Mouse (Mus musculus) neural tube, embryonic 14.5 days (tissue): Measurements from ENCODE around the gene Ank2. TPM values are rescaled to one million over a fixed set of nuclear protein-coding genes. Genes with fewer than 3 reads are reported as not detected.

Experiments
- ATAC-seq: fragments of 200-750 bp; cut with Nextera tagmentation; 2 replicates; pipeline ENCODE4 v1.8.0; 2017; ENCODE audit warnings: low read depth, mild to moderate bottlenecking, moderate TSS enrichment, moderate library complexity
- H3K27ac ChIP-seq: fragments of 300-500 bp; sonication (generic); 2 replicates; pipeline ENCODE4 v1.5.1; 2014; ENCODE audit warnings: low read depth, mild to moderate bottlenecking, control low read depth, low read length, moderate library complexity, mixed read lengths
- H3K27me3 ChIP-seq: fragments of 300-500 bp; sonication (generic); 2 replicates; pipeline ENCODE4 v1.6.1; 2014; ENCODE audit warnings: low read length; ENCODE audit not compliant: control insufficient read depth, insufficient read depth
- H3K36me3 ChIP-seq: fragments of 300-500 bp; sonication (generic); 2 replicates; pipeline ENCODE4 v1.6.1; 2014; ENCODE audit warnings: low read length, mixed read lengths; ENCODE audit not compliant: control insufficient read depth, insufficient read depth
- H3K4me1 ChIP-seq: fragments of 300-500 bp; sonication (generic); 2 replicates; pipeline ENCODE4 v1.6.1; 2014; ENCODE audit warnings: low read length; ENCODE audit not compliant: control insufficient read depth, insufficient read depth
- H3K4me2 ChIP-seq: fragments of 300-500 bp; sonication (generic); 2 replicates; pipeline ENCODE4 v1.6.1; 2014; ENCODE audit warnings: mild to moderate bottlenecking, low read depth, low read length, control low read depth
- H3K4me3 ChIP-seq: fragments of 300-500 bp; sonication (generic); 2 replicates; pipeline ENCODE4 v1.5.1; 2014; ENCODE audit warnings: low read depth, low read length, control low read depth, mixed read lengths
- H3K9ac ChIP-seq: fragments of 300-500 bp; sonication (generic); replicated peaks from 2 replicates; pipeline ENCODE4 v1.6.1; 2014; ENCODE audit warnings: low read depth, mild to moderate bottlenecking, control low read depth, low read length, mixed read lengths
- H3K9me3 ChIP-seq: fragments of 300-500 bp; sonication (generic); 2 replicates; pipeline ENCODE4 v1.6.1; 2016; ENCODE audit warnings: low read length; ENCODE audit not compliant: control insufficient read depth
- WGBS: fragments of 180-500 bp; shearing (Covaris S2); extraction: QIAGEN DNeasy Blood & Tissue Kit; methylation state at CpG from one replicate; pipeline ENCODE4 v1.1.7; 2014; 5-methylcytosine and 5-hydroxymethylcytosine counted together
- polyA plus RNA-seq: library from polyadenylated mRNA; unstranded; fragments of >200 nt; fragmentation: Nextera tagmentation; extraction: Ambion mirVana; gene quantifications from 2 replicates; pipeline ENCODE4 v1.2.1, GENCODE M21; 2014

Gene Ank2
- polyA plus RNA-seq, 1 experiment from 2014 or later = 231 TPM

DNA sequence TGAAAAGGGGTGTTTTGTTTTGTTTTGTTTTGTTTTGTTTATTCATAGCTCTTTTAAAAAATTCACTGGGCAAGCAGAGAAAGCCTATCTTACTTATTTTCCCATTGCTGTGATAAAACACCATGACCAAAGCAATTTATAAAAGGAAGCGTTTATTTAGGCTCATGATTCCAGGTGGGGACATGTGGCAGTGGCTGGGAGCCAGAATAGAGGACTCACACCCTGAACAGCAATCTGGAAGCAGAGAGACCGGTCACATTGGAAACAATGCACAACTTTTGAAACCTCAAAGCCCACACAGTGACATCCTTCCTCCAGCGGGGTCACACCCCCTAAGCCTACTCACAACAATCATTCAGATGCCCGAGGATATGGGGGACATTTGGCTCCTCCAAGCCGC, 285.6 kb downstream of the Ank2 start:
- Histone ChIP-seq H3K36me3 (no peaks in the 10 kb centered on the region), H3K4me2 (no peak overlapping the region), H3K27ac (no peak overlapping the region), H3K9ac (no peak overlapping the region), H3K4me1 (no peaks in the 10 kb centered on the region), H3K9me3 (no peaks in the 10 kb centered on the region), H3K27me3 (no peaks in the 10 kb centered on the region), H3K4me3 (no peak overlapping the region)
- no peak for ATAC-seq
- WGBS = 41% methylated on average over 5 of the region's 5 CpGs

DNA sequence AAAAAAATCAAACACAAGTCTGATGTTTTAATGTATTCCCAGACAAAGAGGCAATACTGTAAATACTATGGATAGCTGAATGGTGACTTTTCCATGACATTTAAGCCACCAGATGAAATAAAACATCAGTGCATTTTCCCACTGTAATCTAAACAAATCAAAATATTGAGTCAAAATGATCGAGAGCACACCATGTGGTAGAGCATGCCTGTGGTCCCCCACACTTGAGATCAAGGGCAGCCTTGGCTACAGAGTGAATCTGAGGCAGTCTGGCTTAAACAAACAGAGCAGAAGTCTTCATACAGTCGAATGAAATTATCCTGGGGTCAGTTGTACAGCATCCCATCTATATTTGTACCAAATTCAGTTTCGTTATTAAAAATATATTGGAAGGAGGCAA, 288.0 kb downstream of the Ank2 start:
- Histone ChIP-seq H3K36me3 (no peaks in the 10 kb centered on the region), H3K27ac (no peak overlapping the region), H3K9ac (no peak overlapping the region), H3K9me3 (no peaks in the 10 kb centered on the region), H3K27me3 (no peaks in the 10 kb centered on the region), H3K4me3 (no peak overlapping the region), H3K4me2 (no peak overlapping the region), H3K4me1 (no peaks in the 10 kb centered on the region)
- ATAC-seq = no peak
- 86% methylated on average over 3 of the region's 3 CpGs for whole genome bisulfite sequencing

DNA sequence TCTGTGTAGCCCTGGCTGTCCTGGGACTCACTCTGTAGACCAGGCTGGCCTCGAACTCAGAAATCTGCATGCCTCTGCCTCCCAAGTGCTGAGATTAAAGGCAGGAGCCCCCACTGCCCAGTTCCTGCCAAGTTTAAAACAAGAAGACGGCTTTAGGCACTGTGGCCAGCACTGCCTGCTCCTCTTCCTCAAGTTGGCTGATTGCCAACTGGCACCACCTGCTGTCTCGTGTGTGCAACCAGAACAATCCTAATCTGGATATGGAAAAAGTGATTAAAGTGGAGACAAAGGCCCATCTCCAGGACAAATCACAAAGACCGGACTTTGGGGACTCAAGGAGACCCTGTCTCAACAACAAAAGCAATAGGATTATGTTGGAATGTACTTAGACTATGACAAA, 288.6 kb downstream of the Ank2 start:
- 45% methylated on average over 4 of the region's 4 CpGs for WGBS

DNA sequence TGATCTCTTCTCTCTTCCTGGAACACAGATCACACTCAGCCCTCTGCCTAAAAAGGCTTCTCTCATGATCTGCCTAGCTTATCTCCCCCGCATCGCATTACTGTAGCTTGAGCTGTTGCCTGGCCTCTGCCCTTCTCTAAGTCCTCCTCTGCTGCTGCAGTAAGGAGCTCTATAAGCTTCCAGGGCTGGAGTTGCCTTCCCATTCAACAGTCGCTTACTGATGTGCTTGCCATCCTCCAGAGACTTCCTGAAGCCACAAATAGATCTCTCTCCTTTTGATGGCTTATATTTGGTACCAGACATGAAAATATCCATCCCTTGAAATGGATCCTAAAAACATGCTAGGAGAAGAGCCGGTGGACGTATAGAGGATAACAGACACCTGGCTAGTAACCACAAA, 290.3 kb downstream of the Ank2 start:
- Histone ChIP-seq H3K4me1 (no peaks in the 10 kb centered on the region), H3K27me3 (no peaks in the 10 kb centered on the region), H3K36me3 (no peaks in the 10 kb centered on the region), H3K9me3 (no peaks in the 10 kb centered on the region), H3K9ac (no peak overlapping the region), H3K4me2 (no peak overlapping the region), H3K27ac (no peak overlapping the region), H3K4me3 (no peak overlapping the region)
- 92% methylated on average over 5 of the region's 5 CpGs for WGBS
- no peak for ATAC-seq

More for the DNA sequence above, 288.6 kb downstream of the Ank2 start:
- no peak for ATAC-seq
- H3K36me3 ChIP-seq = no peaks in the 10 kb centered on the region
- no peaks in the 10 kb centered on the region for H3K27me3 ChIP-seq
- no peaks in the 10 kb centered on the region for H3K9me3 ChIP-seq
- no peak overlapping the region for H3K4me2 ChIP-seq
- H3K4me1 ChIP-seq = no peaks in the 10 kb centered on the region
- no peak overlapping the region for H3K4me3 ChIP-seq
- no peak overlapping the region for H3K27ac ChIP-seq
- no peak overlapping the region for H3K9ac ChIP-seq

DNA sequence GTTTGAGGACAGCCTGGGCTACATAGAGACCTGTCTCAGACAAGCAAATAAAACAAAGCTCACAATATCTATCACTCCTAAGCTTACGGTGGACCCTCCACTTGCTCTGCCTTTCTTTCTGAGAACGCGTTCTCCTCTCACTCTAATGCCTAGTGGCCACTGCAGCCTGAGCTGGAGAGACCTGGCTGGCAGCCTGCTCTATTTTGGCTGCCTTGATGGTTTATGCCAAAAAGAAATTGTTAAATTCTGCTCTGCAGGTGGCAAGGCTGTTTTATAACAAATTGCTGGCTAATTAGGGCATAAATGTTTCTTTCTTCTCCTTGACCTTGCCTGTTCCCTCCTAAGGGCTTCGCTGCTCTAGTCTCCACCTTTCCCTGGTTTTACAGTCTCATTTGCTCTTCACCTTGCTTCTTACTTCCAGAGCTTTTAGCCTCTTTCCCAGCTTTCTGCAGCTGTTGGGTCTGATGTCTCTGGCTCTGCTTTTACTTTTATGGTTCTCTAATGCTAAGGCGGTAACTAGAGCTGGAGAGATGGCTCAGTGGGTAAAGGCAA, 293.2 kb downstream of the Ank2 start:
- no peak overlapping the region for H3K4me2 ChIP-seq
- no peak overlapping the region for H3K4me3 ChIP-seq
- H3K36me3 ChIP-seq = no peaks in the 10 kb centered on the region
- 86% methylated on average over 5 of the region's 5 CpGs for WGBS
- H3K27ac ChIP-seq = no peak overlapping the region
- no peak overlapping the region for H3K9ac ChIP-seq
- no peaks in the 10 kb centered on the region for H3K4me1 ChIP-seq
- no peaks in the 10 kb centered on the region for H3K9me3 ChIP-seq
- no peak for ATAC-seq
- no peaks in the 10 kb centered on the region for H3K27me3 ChIP-seq

DNA sequence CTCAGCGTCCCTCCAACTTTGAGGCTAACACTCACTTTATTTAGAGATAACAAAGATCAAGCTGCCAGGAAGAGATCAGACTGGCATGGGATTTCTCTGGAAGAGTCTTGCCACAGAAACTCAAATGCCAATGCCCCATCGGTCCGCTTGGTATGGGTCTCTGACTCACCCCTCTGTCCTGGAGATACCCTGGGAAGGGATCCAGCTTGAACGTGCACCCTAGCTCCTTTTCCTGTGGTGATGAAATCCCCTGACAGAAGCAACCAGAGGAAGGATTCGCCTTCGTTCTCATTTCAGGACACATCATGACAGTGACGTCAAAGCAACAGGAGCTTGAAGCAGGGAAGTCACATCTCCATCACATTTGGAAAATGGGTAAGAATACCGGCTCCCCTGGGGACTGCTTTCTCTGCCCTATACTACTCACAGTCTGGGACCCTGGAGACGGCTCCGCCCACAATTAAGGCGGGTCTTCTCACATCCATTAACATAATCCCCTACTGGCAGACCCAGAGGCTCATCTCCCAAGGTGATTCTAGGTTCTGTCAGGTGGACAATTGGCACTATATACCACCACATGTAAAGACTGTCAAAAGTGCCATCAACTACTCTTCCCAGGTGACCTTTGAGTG, 296.6 kb downstream of the Ank2 start:
- H3K27ac ChIP-seq = no peak overlapping the region
- H3K4me1 ChIP-seq = no peaks in the 10 kb centered on the region
- no peaks in the 10 kb centered on the region for H3K9me3 ChIP-seq
- H3K36me3 ChIP-seq = no peaks in the 10 kb centered on the region
- H3K9ac ChIP-seq = no peak overlapping the region
- ATAC-seq = no peak
- WGBS = 44% methylated on average over 11 of the region's 11 CpGs
- H3K27me3 ChIP-seq = no peaks in the 10 kb centered on the region
- no peak overlapping the region for H3K4me2 ChIP-seq
- H3K4me3 ChIP-seq = no peak overlapping the region

DNA sequence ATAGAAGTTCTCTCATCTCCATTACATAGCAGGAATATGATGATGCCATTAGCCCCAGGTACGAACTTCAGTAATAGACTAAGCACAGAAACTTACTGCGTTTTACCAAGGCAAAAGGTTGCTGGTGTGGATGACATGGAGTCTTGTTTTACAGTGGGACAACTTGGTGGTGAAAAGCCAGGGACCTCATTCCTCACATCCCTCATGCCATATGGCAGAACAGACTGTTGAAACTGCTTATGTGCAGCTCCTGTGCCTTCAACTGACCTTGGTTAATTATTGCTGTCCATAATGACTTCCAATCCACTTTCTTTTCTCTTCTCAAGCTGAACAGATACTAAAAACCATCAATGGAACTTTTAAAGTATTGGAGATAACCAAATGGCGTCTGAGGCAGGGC, 298.4 kb downstream of the Ank2 start:
- Histone ChIP-seq H3K4me2 (no peak overlapping the region), H3K4me1 (no peaks in the 10 kb centered on the region), H3K27ac (no peak overlapping the region), H3K9ac (no peak overlapping the region), H3K36me3 (no peaks in the 10 kb centered on the region), H3K9me3 (no peaks in the 10 kb centered on the region), H3K27me3 (no peaks in the 10 kb centered on the region), H3K4me3 (no peak overlapping the region)
- ATAC-seq = no peak
- 67% methylated on average over 3 of the region's 3 CpGs for WGBS

DNA sequence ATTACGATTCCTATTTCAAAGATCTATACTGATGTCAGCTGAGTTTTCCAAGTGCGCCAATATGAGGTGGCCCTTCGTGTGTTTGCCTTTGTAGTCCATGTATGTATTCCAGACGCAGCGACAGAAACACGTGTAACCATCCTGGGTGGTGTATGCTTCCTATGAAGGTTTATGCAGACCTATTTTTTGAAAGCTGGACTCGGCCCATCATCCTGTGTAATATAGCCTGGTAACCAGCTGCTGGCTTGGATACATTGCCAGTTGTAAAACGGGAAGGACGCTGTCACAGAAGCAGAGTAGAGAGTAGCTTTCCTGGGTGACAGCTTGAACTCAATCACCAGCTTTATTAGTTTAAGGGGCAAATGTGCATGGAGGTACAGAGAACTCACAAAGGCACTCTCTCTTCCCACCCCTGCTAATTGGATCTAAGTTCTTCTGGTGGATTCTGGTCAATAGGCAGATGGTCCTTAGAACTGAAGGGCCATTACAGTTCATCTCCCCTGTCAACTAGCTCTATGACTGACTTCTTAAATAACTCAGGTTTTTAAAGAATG, 300.0 kb downstream of the Ank2 start:
- WGBS = 79% methylated on average over 9 of the region's 9 CpGs
- H3K4me2 ChIP-seq = no peak overlapping the region
- no peak overlapping the region for H3K4me3 ChIP-seq
- H3K9ac ChIP-seq = no peak overlapping the region
- H3K9me3 ChIP-seq = no peaks in the 10 kb centered on the region
- H3K27ac ChIP-seq = 0 out of 2 replicates have a peak overlapping the region, but pooled peaks have one; percentile 28
- no peaks in the 10 kb centered on the region for H3K4me1 ChIP-seq
- ATAC-seq = no peak
- H3K36me3 ChIP-seq = no peaks in the 10 kb centered on the region
- no peaks in the 10 kb centered on the region for H3K27me3 ChIP-seq

DNA sequence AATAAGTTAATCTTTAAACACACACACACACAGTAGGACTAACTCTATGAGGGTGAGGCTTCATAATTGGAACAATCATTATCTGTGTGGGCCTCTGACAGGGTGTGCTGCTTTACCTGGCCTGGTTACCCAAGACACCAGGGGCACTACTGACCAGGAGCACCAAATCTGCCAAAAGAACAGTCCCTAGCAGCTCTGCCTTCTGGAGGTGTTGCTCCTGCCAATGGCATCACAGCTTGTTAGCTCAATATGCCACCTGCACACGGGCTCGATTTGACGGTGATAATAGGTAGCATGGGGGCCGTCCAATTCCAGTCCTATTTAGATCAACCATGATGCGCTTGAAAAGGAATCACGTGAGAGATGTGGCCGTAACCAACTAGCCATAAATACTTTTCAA, 300.5 kb downstream of the Ank2 start:
- H3K9me3 ChIP-seq = no peaks in the 10 kb centered on the region
- H3K4me2 ChIP-seq = no peak overlapping the region
- WGBS = 68% methylated on average over 7 of the region's 7 CpGs
- ATAC-seq = no peak
- H3K4me3 ChIP-seq = no peak overlapping the region
- H3K27me3 ChIP-seq = no peaks in the 10 kb centered on the region
- no peak overlapping the region for H3K27ac ChIP-seq
- no peak overlapping the region for H3K9ac ChIP-seq
- H3K36me3 ChIP-seq = no peaks in the 10 kb centered on the region
- no peaks in the 10 kb centered on the region for H3K4me1 ChIP-seq
